Mouse (Mus musculus) midbrain, embryonic 10.5 days (tissue): Measurements from ENCODE around the gene Maneal. TPM values are rescaled to one million over a fixed set of nuclear protein-coding genes. Genes with fewer than 3 reads are reported as not detected.

Source experiments
- polyA plus RNA-seq: library from polyadenylated mRNA; unstranded; fragments of >200 nt; fragmentation: Nextera tagmentation; extraction: Ambion mirVana; gene quantifications from 2 replicates; pipeline ENCODE4 v1.2.1, GENCODE M21; 2016

Maneal gene
- polyA plus RNA-seq, 1 experiment from 2014 or later, result 4.2 TPM

Other genes starting within 250 kb of the Maneal start
- gene Pou3f1, start 205.4 kb downstream of the Maneal start, polyA plus RNA-seq, result 13.8 and 18.2 TPM in 2 replicates
- 63.6 and 68.0 TPM in 2 replicates for gene Utp11, start 168.6 kb downstream of the Maneal start, polyA plus RNA-seq
- 4.6 and 5.8 TPM in 2 replicates for gene Fhl3, start 161.5 kb downstream of the Maneal start, polyA plus RNA-seq
- gene Sf3a3, start 147.4 kb downstream of the Maneal start, polyA plus RNA-seq, result 247 and 256 TPM in 2 replicates
- gene Inpp5b, start 120.3 kb downstream of the Maneal start, polyA plus RNA-seq, result 25.7 and 26.1 TPM in 2 replicates
- 19.2 and 21.5 TPM in 2 replicates for gene Mtf1, start 60.1 kb downstream of the Maneal start, polyA plus RNA-seq
- gene Yrdc, start 11.5 kb downstream of the Maneal start, polyA plus RNA-seq, result 40.0 and 44.0 TPM in 2 replicates
- gene 1110065P20Rik, start 11.0 kb downstream of the Maneal start, polyA plus RNA-seq, result 51.5 and 52.2 TPM in 2 replicates
- 5.1 and 7.9 TPM in 2 replicates for gene Epha10, start 18.7 kb upstream of the Maneal start, polyA plus RNA-seq
- gene 9930104L06Rik, start 74.9 kb upstream of the Maneal start, polyA plus RNA-seq, result 17.4 and 18.9 TPM in 2 replicates
- gene Cdca8, start 77.1 kb upstream of the Maneal start, polyA plus RNA-seq, result 271 and 298 TPM in 2 replicates
- gene Rspo1, start 124.3 kb upstream of the Maneal start, polyA plus RNA-seq, result 11.0 and 16.4 TPM in 2 replicates
- gene Gnl2, start 154.4 kb upstream of the Maneal start, polyA plus RNA-seq, result 92.1 TPM in 2 replicates
- gene Dnali1, start 203.5 kb upstream of the Maneal start, polyA plus RNA-seq, result 0.32 and 0.56 TPM in 2 replicates
- gene Snip1, start 204.5 kb upstream of the Maneal start, polyA plus RNA-seq, result 31.4 and 32.3 TPM in 2 replicates
- 86.3 and 88.2 TPM in 2 replicates for gene Meaf6, start 223.0 kb upstream of the Maneal start, polyA plus RNA-seq